14 mouse cellular contexts compared by ENCODE assay signal in the genomic region with DNA sequence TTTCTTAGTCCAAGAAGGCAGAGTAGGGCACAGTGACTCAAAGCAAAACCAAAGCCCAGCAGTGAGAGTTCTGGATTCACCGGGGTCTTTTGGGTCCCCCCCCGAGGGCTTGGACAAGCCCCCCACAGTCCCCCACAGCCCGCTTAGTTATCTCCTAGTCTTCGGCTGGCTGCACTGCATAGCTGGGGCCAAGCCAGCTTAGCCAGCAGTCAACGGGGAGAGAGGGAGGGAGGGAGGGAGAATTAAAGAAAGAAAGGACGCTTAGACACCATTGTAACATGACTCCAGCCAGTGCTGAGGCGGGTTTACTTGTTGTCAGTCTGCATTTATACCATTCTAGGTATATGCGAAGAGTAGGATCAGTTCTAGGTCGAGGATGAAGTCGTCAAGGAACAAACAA. TPM values are rescaled to one million over a fixed set of nuclear protein-coding genes. Genes with fewer than 3 reads are reported as not detected.
A peak's percentile ranks its signal among the peaks of the same experiment; 100 is the strongest.
DNase-seq lines count a peak whose midpoint lies in the region; ATAC-seq and TF ChIP-seq lines count a peak whose summit lies in the region.
"Had no signal": no experiment of that assay in that cellular context is flagged by ENCODE, and none has a peak within 500 bp of the region (broad histone marks: within the 10 kb centered on the region; RNA-seq: fewer than 3 reads in every experiment).

No protein-coding gene starts in this region.

- no peak overlapping the region for H3K4me3 ChIP-seq in heart, embryonic 11.5 days (ENCODE audit: low read depth, low read length)
- H3K4me3 ChIP-seq in hindbrain, embryonic 16.5 days (ENCODE audit: low read length): no peak overlapping the region
- no peak overlapping the region for H3K4me3 ChIP-seq in hindbrain, embryonic 12.5 days
- H3K4me3 ChIP-seq in lung, embryonic 14.5 days (ENCODE audit: low read depth, low read length): no peak overlapping the region
- H3K4me3 ChIP-seq: gastrocnemius, adult 2 months; limb, embryonic 12.5 days had no signal

- no peak overlapping the region for H3K4me2 ChIP-seq in heart, embryonic 11.5 days
- H3K4me2 ChIP-seq in hindbrain, embryonic 16.5 days (ENCODE audit: low read length): no peak overlapping the region
- H3K4me2 ChIP-seq in hindbrain, embryonic 12.5 days (replicated peaks): no peak overlapping the region
- H3K4me2 ChIP-seq in lung, embryonic 14.5 days: no peak overlapping the region
- H3K4me2 ChIP-seq: limb, embryonic 12.5 days had no signal

- no peak for TF ChIP-seq CTCF in lung, embryonic 14.5 days (IDR thresholded peaks at IDR 0.05; ENCODE audit: low read depth)

- no peaks in the 10 kb centered on the region for H3K27me3 ChIP-seq in heart, embryonic 11.5 days (ENCODE audit: control insufficient read depth, insufficient read depth, low read length)
- no peaks in the 10 kb centered on the region for H3K27me3 ChIP-seq in hindbrain, embryonic 16.5 days (replicated peaks; ENCODE audit: control insufficient read depth, insufficient read depth, low read length)
- H3K27me3 ChIP-seq in hindbrain, embryonic 12.5 days: no peaks in the 10 kb centered on the region
- H3K27me3 ChIP-seq in lung, embryonic 14.5 days (ENCODE audit: insufficient read depth, low read length): no peaks in the 10 kb centered on the region
- H3K27me3 ChIP-seq: limb, embryonic 12.5 days had no signal

- WGBS in heart, embryonic 11.5 days (ENCODE audit: insufficient replicate concordance): 61% methylated on average over 10 of the region's 10 CpGs
- 52% methylated on average over 10 of the region's 10 CpGs for WGBS in hindbrain, embryonic 16.5 days
- WGBS in hindbrain, embryonic 12.5 days: 64% methylated on average over 10 of the region's 10 CpGs
- WGBS in lung, embryonic 14.5 days: 47% methylated on average over 10 of the region's 10 CpGs

- DNase-seq in heart, adult 11 months: no peak
- no peak for DNase-seq in lung, embryonic 14.5 days
- no peak for DNase-seq in lung, adult 18-20 months
- no peak for DNase-seq in retina, postnatal 1 day
- DNase-seq: adrenal gland, adult 2 months; gastrocnemius, adult 2 months; layer of hippocampus, adult 9-11 months; right cerebral cortex, postnatal 25 days; thymus, postnatal 36 days had no signal

- peaks cover 12% of the 10 kb centered on the region for H3K4me1 ChIP-seq in heart, embryonic 11.5 days (ENCODE audit: control insufficient read depth, insufficient read depth, low read length)
- peaks cover 2% of the 10 kb centered on the region; the same call in 1 of the 2 replicates for H3K4me1 ChIP-seq in hindbrain, embryonic 16.5 days (ENCODE audit: control insufficient read depth, insufficient read depth, low read depth, low read length)
- H3K4me1 ChIP-seq in hindbrain, embryonic 12.5 days: no peaks in the 10 kb centered on the region
- no peaks in the 10 kb centered on the region for H3K4me1 ChIP-seq in lung, embryonic 14.5 days (ENCODE audit: insufficient read depth)
- H3K4me1 ChIP-seq: limb, embryonic 12.5 days had no signal

- peak overlapping the region; percentile 46; the same call in 1 of the 2 replicates for H3K27ac ChIP-seq in heart, embryonic 11.5 days (ENCODE audit: low read depth, low read length)
- H3K27ac ChIP-seq in hindbrain, embryonic 16.5 days (ENCODE audit: low read depth, low read length): 0 out of 2 replicates have a peak overlapping the region, but pooled peaks have one; percentile 44
- no peak overlapping the region for H3K27ac ChIP-seq in hindbrain, embryonic 12.5 days
- H3K27ac ChIP-seq in lung, embryonic 14.5 days (ENCODE audit: low read depth): peak overlapping the region; percentile 65; the same call in 1 of the 2 replicates
- H3K27ac ChIP-seq: gastrocnemius, adult 2 months; limb, embryonic 12.5 days; liver, embryonic 14.5 days had no signal

- peaks cover 42% of the 10 kb centered on the region for H3K36me3 ChIP-seq in heart, embryonic 11.5 days (ENCODE audit: control insufficient read depth, insufficient read depth, low read length)
- H3K36me3 ChIP-seq in hindbrain, embryonic 16.5 days (ENCODE audit: control insufficient read depth, insufficient read depth, low read length): peaks cover 19% of the 10 kb centered on the region
- peaks cover 78% of the 10 kb centered on the region for H3K36me3 ChIP-seq in hindbrain, embryonic 12.5 days
- peaks cover 90% of the 10 kb centered on the region for H3K36me3 ChIP-seq in lung, embryonic 14.5 days (ENCODE audit: insufficient read depth)

- no peak for ATAC-seq in heart, embryonic 11.5 days (replicated peaks; ENCODE audit: insufficient number of reproducible peaks, low FRiP score, low TSS enrichment)
- no peak for ATAC-seq in hindbrain, embryonic 16.5 days
- no peak for ATAC-seq in hindbrain, embryonic 12.5 days (ENCODE audit: low FRiP score)
- ATAC-seq in lung, embryonic 14.5 days (ENCODE audit: insufficient read depth): no peak

- no peak overlapping the region for H3K9ac ChIP-seq in heart, embryonic 11.5 days (ENCODE audit: low read depth, low read length)
- H3K9ac ChIP-seq in hindbrain, embryonic 16.5 days (ENCODE audit: low read depth, low read length): no peak overlapping the region
- H3K9ac ChIP-seq in hindbrain, embryonic 12.5 days: no peak overlapping the region
- no peak overlapping the region for H3K9ac ChIP-seq in lung, embryonic 14.5 days
- H3K9ac ChIP-seq: limb, embryonic 12.5 days; liver, embryonic 14.5 days had no signal

- H3K9me3 ChIP-seq in heart, embryonic 11.5 days (replicated peaks; ENCODE audit: control insufficient read depth, low read length): no peaks in the 10 kb centered on the region
- no peaks in the 10 kb centered on the region for H3K9me3 ChIP-seq in hindbrain, embryonic 16.5 days (ENCODE audit: control insufficient read depth, low read length)
- H3K9me3 ChIP-seq in hindbrain, embryonic 12.5 days (replicated peaks): no peaks in the 10 kb centered on the region
- no peaks in the 10 kb centered on the region for H3K9me3 ChIP-seq in lung, embryonic 14.5 days (ENCODE audit: low read depth, low read length)
- H3K9me3 ChIP-seq: limb, embryonic 12.5 days had no signal

RNA-seq across cellular contexts. Expression of a gene that starts 14.7 kb away (rescaled TPM):
- polyA plus RNA-seq in heart, embryonic 11.5 days (2014; fragmentation: Nextera tagmentation; extraction: Ambion mirVana): 11.6 and 16.9 TPM in 2 replicates
- polyA plus RNA-seq in hindbrain, embryonic 16.5 days (2015; fragmentation: Nextera tagmentation; extraction: Ambion mirVana): 151 and 187 TPM in 2 replicates
- polyA plus RNA-seq in hindbrain, embryonic 12.5 days (2016; fragmentation: Nextera tagmentation; extraction: Ambion mirVana): 60.5 and 66.7 TPM in 2 replicates
- polyA plus RNA-seq in lung, embryonic 14.5 days (2014; fragmentation: Nextera tagmentation; extraction: Ambion mirVana): 19.1 and 20.3 TPM in 2 replicates
